Mouse (Mus musculus): ENCODE data around the gene Cct4.

GRCm38 (mm10) chr11:23023155-23023554, 32.8 kb downstream of the Cct4 start:
- TF ChIP-seq CTCF (IDR thresholded peaks at IDR 0.05; ENCODE audit: borderline replicate concordance, control insufficient read depth, extremely low read depth, insufficient read depth, low read length, poor library complexity): no peak
- TF ChIP-seq POLR2A (IDR thresholded peaks at IDR 0.05; ENCODE audit: control insufficient read depth, extremely low read depth, insufficient read depth, low read length, poor library complexity): no peak
